Mouse (Mus musculus) heart, embryonic 14.5 days (tissue): ENCODE results near the gene Oaz1. TPM values are rescaled to one million over a fixed set of nuclear protein-coding genes. Genes with fewer than 3 reads are reported as not detected.
A peak's percentile ranks its signal among the peaks of the same experiment; 100 is the strongest.

Source experiments
- ATAC-seq: fragments of 200-750 bp; cut with Nextera tagmentation; 2 replicates; pipeline ENCODE4 v1.8.0; 2017; ENCODE audit warnings: low read depth, moderate TSS enrichment; ENCODE audit not compliant: insufficient number of reproducible peaks, insufficient read depth, low FRiP score
- H3K27ac ChIP-seq, 2 experiments: fragments of 200-500 bp in 1 of 2; fragments of 300-500 bp in 1 of 2; sonication (generic) in 1 of 2; replicated peaks in 1 of 2; 2 replicates each; pipeline ENCODE4 v1.5.1; 2012 to 2014; ENCODE audit warnings: low read depth in 2 of 2, low read length in 2 of 2, control low read depth in 1 of 2, mild to moderate bottlenecking in 1 of 2, mixed read lengths in 1 of 2; ENCODE audit not compliant: control insufficient read depth in 1 of 2, insufficient read depth in 1 of 2
- H3K27me3 ChIP-seq: fragments of 300-500 bp; sonication (generic); 2 replicates; pipeline ENCODE4 v1.6.1; 2014; ENCODE audit warnings: mild to moderate bottlenecking, low read length, control low read depth; ENCODE audit not compliant: control insufficient read depth, insufficient read depth
- H3K36me3 ChIP-seq: fragments of 300-500 bp; sonication (generic); 2 replicates; pipeline ENCODE4 v1.6.1; 2014; ENCODE audit warnings: mild to moderate bottlenecking, control low read depth, low read length, mixed read lengths; ENCODE audit not compliant: control insufficient read depth, insufficient read depth
- H3K4me1 ChIP-seq, 2 experiments: fragments of 200-500 bp in 1 of 2; fragments of 300-500 bp in 1 of 2; sonication (generic) in 1 of 2; 2 replicates each; pipeline ENCODE4 v1.6.1; 2012 to 2014; ENCODE audit warnings: low read length in 2 of 2, control low read depth in 1 of 2, mixed read lengths in 1 of 2; ENCODE audit not compliant: control insufficient read depth in 2 of 2, insufficient read depth in 2 of 2
- H3K4me2 ChIP-seq: fragments of 300-500 bp; sonication (generic); 2 replicates; pipeline ENCODE4 v1.6.1; 2014; ENCODE audit warnings: mild to moderate bottlenecking, low read length
- H3K4me3 ChIP-seq, 2 experiments: fragments of 200-500 bp in 1 of 2; fragments of 300-500 bp in 1 of 2; sonication (generic) in 1 of 2; 2 replicates each; pipeline ENCODE4 v1.5.1; 2012 to 2014; ENCODE audit warnings: low read length in 2 of 2, mild to moderate bottlenecking in 2 of 2, control low read depth in 1 of 2, low read depth in 1 of 2, moderate library complexity in 1 of 2; ENCODE audit not compliant: control insufficient read depth in 1 of 2, insufficient read depth in 1 of 2
- H3K9ac ChIP-seq: fragments of 300-500 bp; sonication (generic); 2 replicates; pipeline ENCODE4 v1.6.1; 2014; ENCODE audit warnings: mild to moderate bottlenecking, low read length
- H3K9me3 ChIP-seq: fragments of 300-500 bp; sonication (generic); 2 replicates; pipeline ENCODE4 v1.6.1; 2016; ENCODE audit warnings: low read length, control low read depth; ENCODE audit not compliant: control insufficient read depth
- WGBS: fragments of 180-500 bp; shearing (Covaris S2); extraction: QIAGEN DNeasy Blood & Tissue Kit; methylation state at CpG from one replicate; pipeline ENCODE4 v1.1.7; 2014; 5-methylcytosine and 5-hydroxymethylcytosine counted together
- polyA plus RNA-seq: library from polyadenylated mRNA; unstranded; fragments of >200 nt; fragmentation: Nextera tagmentation; extraction: Ambion mirVana; gene quantifications from 2 replicates; pipeline ENCODE4 v1.2.1, GENCODE M21; 2014

The Oaz1 gene
- polyA plus RNA-seq, 1 experiment from 2014 or later, result 2,172 TPM

- Histone ChIP-seq H3K27me3 (no peaks in the 10 kb centered on the region), H3K9ac (peak overlapping the region; percentile 42), H3K4me2 (no peak overlapping the region), H3K36me3 (peaks cover 51% of the 10 kb centered on the region), H3K9me3 (no peaks in the 10 kb centered on the region), H3K27ac (peak overlapping the region in 1 of 2 experiments; percentile 17; a peak in 1 of 4 replicates), H3K4me3 (no peak overlapping the region), H3K4me1 (peaks cover 29 to 48% of the 10 kb centered on the region in 2 experiments)
- ATAC-seq, result no peak
- 90% methylated on average over 2 of the region's 2 CpGs for WGBS
Observed at GRCm38 (mm10) chr10:80804340-80804739, 22.1 kb upstream of the Oaz1 start.

- 45% methylated on average over 6 of the region's 6 CpGs for WGBS
- H3K4me2 ChIP-seq, result no peak within 1 kb of the TSS
Observed at GRCm38 (mm10) chr10:80804916-80805315, 21.5 kb upstream of the Oaz1 start, which contains the start of gene Amh. Amh (plus strand) TSS chr10:80805243.

GRCm38 (mm10) chr10:80805322-80805721, 21.1 kb upstream of the Oaz1 start:
- peaks cover 51% of the 10 kb centered on the region for H3K36me3 ChIP-seq
- no peaks in the 10 kb centered on the region for H3K9me3 ChIP-seq
- H3K9ac ChIP-seq, result peak overlapping the region; percentile 42; the same call in 1 of the 2 replicates
- no peak overlapping the region for H3K4me2 ChIP-seq
- no peaks in the 10 kb centered on the region for H3K27me3 ChIP-seq
- no peak for ATAC-seq
- H3K27ac ChIP-seq, result 0 out of 4 replicates have a peak overlapping the region, but pooled peaks of 1 of the 2 experiments have one; percentile 17
- WGBS, result 79% methylated on average over 5 of the region's 5 CpGs
- H3K4me1 ChIP-seq, result peaks cover 33 to 51% of the 10 kb centered on the region in 2 experiments
- H3K4me3 ChIP-seq, result no peak overlapping the region

More at GRCm38 (mm10) chr10:80804916-80805315, 21.5 kb upstream of the Oaz1 start, which contains the start of gene Amh:
- Histone ChIP-seq H3K4me1 (peaks cover 30 to 48% of the 10 kb centered on the region in 2 experiments), H3K9me3 (no peaks in the 10 kb centered on the region), H3K36me3 (peaks cover 51% of the 10 kb centered on the region), H3K27ac (peak within 1 kb of the TSS in 1 of 2 experiments; percentile 17; a peak in 1 of 4 replicates), H3K27me3 (no peaks in the 10 kb centered on the region), H3K9ac (peak within 1 kb of the TSS; percentile 42), H3K4me3 (no peak within 1 kb of the TSS)
- ATAC-seq, result no peak

GRCm38 (mm10) chr10:80805925-80806324, 20.5 kb upstream of the Oaz1 start:
- H3K27ac ChIP-seq, result no peak overlapping the region
- H3K4me1 ChIP-seq, result peaks cover 35 to 53% of the 10 kb centered on the region in 2 experiments
- WGBS, result 18% methylated on average over 3 of the region's 3 CpGs
- no peak overlapping the region for H3K4me2 ChIP-seq
- peaks cover 45% of the 10 kb centered on the region for H3K36me3 ChIP-seq
- no peak overlapping the region for H3K4me3 ChIP-seq
- no peaks in the 10 kb centered on the region for H3K9me3 ChIP-seq
- H3K9ac ChIP-seq, result no peak overlapping the region
- no peaks in the 10 kb centered on the region for H3K27me3 ChIP-seq
- peak; percentile 28; the same call in 1 of the 2 replicates for ATAC-seq

GRCm38 (mm10) chr10:80806341-80807056, 20.0 kb upstream of the Oaz1 start:
- Histone ChIP-seq H3K4me2 (peak overlapping the region; percentile 77), H3K9me3 (no peaks in the 10 kb centered on the region), H3K27me3 (no peaks in the 10 kb centered on the region), H3K4me1 (peaks cover 35 to 53% of the 10 kb centered on the region in 2 experiments), H3K36me3 (peaks cover 39% of the 10 kb centered on the region), H3K9ac (peak overlapping the region; percentile 78), H3K27ac (peak overlapping the region; percentile 57 to 68; a peak in 3 of 4 replicates), H3K4me3 (peak overlapping the region; percentile 48 to 51)
- no peak for ATAC-seq
- 41% methylated on average over 34 of the region's 34 CpGs for WGBS

GRCm38 (mm10) chr10:80807057-80807627, 19.3 kb upstream of the Oaz1 start:
- Histone ChIP-seq H3K4me1 (peaks cover 36 to 53% of the 10 kb centered on the region in 2 experiments), H3K27me3 (no peaks in the 10 kb centered on the region), H3K27ac (peak overlapping the region; percentile 57 to 68), H3K36me3 (peaks cover 33% of the 10 kb centered on the region), H3K9me3 (no peaks in the 10 kb centered on the region), H3K9ac (peak overlapping the region; percentile 78), H3K4me2 (peak overlapping the region; percentile 77), H3K4me3 (peak overlapping the region; percentile 48 to 51)
- under 1% methylated on average over 58 of the region's 58 CpGs for WGBS
- peak; percentile 49 for ATAC-seq

GRCm38 (mm10) chr10:80808099-80808984, 18.1 kb upstream of the Oaz1 start:
- Histone ChIP-seq H3K4me2 (peak overlapping the region; percentile 77), H3K4me1 (peaks cover 43 to 56% of the 10 kb centered on the region in 2 experiments), H3K27me3 (no peaks in the 10 kb centered on the region), H3K27ac (peak overlapping the region in 1 of 2 experiments; percentile 57; a peak in 1 of 4 replicates), H3K36me3 (peaks cover 21% of the 10 kb centered on the region), H3K9me3 (no peaks in the 10 kb centered on the region), H3K9ac (peak overlapping the region; percentile 78), H3K4me3 (peak overlapping the region; percentile 10 to 21)
- ATAC-seq, result no peak
- 19% methylated on average over 40 of the region's 40 CpGs for WGBS
